In genomic region chr17:7642442-7642887, GRCm38 (mm10) we compare ENCODE assay signal across 9 mouse cellular contexts.
DNase-seq lines count a peak whose midpoint lies in the region; ATAC-seq lines count a peak whose summit lies in the region.
"Had no signal": no experiment of that assay in that cellular context is flagged by ENCODE, and none has a peak within 500 bp of the region (broad histone marks: within the 10 kb centered on the region; RNA-seq: fewer than 3 reads in every experiment).

No protein-coding gene starts in this region.

- ATAC-seq in limb, embryonic 13.5 days (ENCODE audit: low FRiP score, low read depth) = peak; percentile 67
- peak; percentile 61; the same call in 1 of the 2 replicates for ATAC-seq in forebrain, embryonic 15.5 days (replicated peaks)

- H3K27me3 ChIP-seq in limb, embryonic 13.5 days = peaks cover 26% of the 10 kb centered on the region
- no peaks in the 10 kb centered on the region for H3K27me3 ChIP-seq in limb, embryonic 10.5 days (ENCODE audit: low read depth, poor library complexity, severe bottlenecking)
- H3K27me3 ChIP-seq in forebrain, embryonic 15.5 days = no peaks in the 10 kb centered on the region

- no peak overlapping the region for H3K9ac ChIP-seq in limb, embryonic 13.5 days
- H3K9ac ChIP-seq in forebrain, embryonic 15.5 days (replicated peaks) = no peak overlapping the region
- H3K9ac ChIP-seq: liver, embryonic 14.5 days had no signal

- DNase-seq in limb, embryonic 10.5 days (ENCODE audit: low spot score) = no peak
- DNase-seq in adrenal gland, postnatal 14 days = peak; percentile 78
- DNase-seq in lung, postnatal 36 days = peak; percentile 3
- DNase-seq in c-Kit-positive CD71-positive TER-119-positive erythroid progenitor cells, embryonic 14.5 days (ENCODE audit: low spot score) = no peak
- no peak for DNase-seq in layer of hippocampus, adult 8-10 months (ENCODE audit: low spot score in 2 of 2)
- no peak for DNase-seq in layer of hippocampus, postnatal 36 days

- no peak overlapping the region for H3K4me3 ChIP-seq in limb, embryonic 13.5 days
- H3K4me3 ChIP-seq in limb, embryonic 10.5 days = no peak overlapping the region
- no peak overlapping the region for H3K4me3 ChIP-seq in forebrain, embryonic 15.5 days

- H3K36me3 ChIP-seq in limb, embryonic 13.5 days = no peaks in the 10 kb centered on the region
- H3K36me3 ChIP-seq in limb, embryonic 10.5 days = no peaks in the 10 kb centered on the region
- H3K36me3 ChIP-seq in forebrain, embryonic 15.5 days = no peaks in the 10 kb centered on the region

- peaks cover under 1% of the 10 kb centered on the region; the same call in 1 of the 2 replicates for H3K9me3 ChIP-seq in limb, embryonic 13.5 days
- no peaks in the 10 kb centered on the region for H3K9me3 ChIP-seq in limb, embryonic 10.5 days (replicated peaks)
- H3K9me3 ChIP-seq in forebrain, embryonic 15.5 days = no peaks in the 10 kb centered on the region

- peaks cover 11% of the 10 kb centered on the region for H3K4me1 ChIP-seq in limb, embryonic 13.5 days
- H3K4me1 ChIP-seq in limb, embryonic 10.5 days = peaks cover 4% of the 10 kb centered on the region; the same call in 1 of the 2 replicates
- H3K4me1 ChIP-seq in forebrain, embryonic 15.5 days = peaks cover 8% of the 10 kb centered on the region; the same call in 1 of the 2 replicates

- no peak overlapping the region for H3K27ac ChIP-seq in limb, embryonic 13.5 days
- H3K27ac ChIP-seq in limb, embryonic 10.5 days = no peak overlapping the region
- H3K27ac ChIP-seq in forebrain, embryonic 15.5 days (replicated peaks) = no peak overlapping the region
- H3K27ac ChIP-seq: liver, embryonic 14.5 days had no signal

- 34% methylated on average over 3 of the region's 3 CpGs for WGBS in limb, embryonic 13.5 days
- WGBS in limb, embryonic 10.5 days = 50% methylated on average over 3 of the region's 3 CpGs
- WGBS in forebrain, embryonic 15.5 days = 11% methylated on average over 3 of the region's 3 CpGs

- no peak overlapping the region for H3K4me2 ChIP-seq in limb, embryonic 13.5 days (replicated peaks)
- no peak overlapping the region for H3K4me2 ChIP-seq in forebrain, embryonic 15.5 days (replicated peaks)

Comparison
In these comparisons a context has a peak if more than half of its experiments do, and no peak if none do; other contexts are left out.
1. DNase-seq: peak in adrenal gland, postnatal 14 days (single experiment) and lung, postnatal 36 days (single experiment); none in limb, embryonic 10.5 days (single experiment), c-Kit-positive CD71-positive TER-119-positive erythroid progenitor cells, embryonic 14.5 days (single experiment), layer of hippocampus, adult 8-10 months (0 of 2) and layer of hippocampus, postnatal 36 days (0 of 2).